In genomic region chr10:81432868-81433262, GRCm38 (mm10) we compare ENCODE assay signal across 8 mouse cellular contexts. TPM values are rescaled to one million over a fixed set of nuclear protein-coding genes. Genes with fewer than 3 reads are reported as not detected.
DNase-seq lines count a peak whose midpoint lies in the region; ATAC-seq lines count a peak whose summit lies in the region.

No protein-coding gene starts in this region.

- WGBS in embryonic facial prominence, embryonic 13.5 days = 5% methylated on average over 17 of the region's 17 CpGs
- 6% methylated on average over 17 of the region's 17 CpGs for WGBS in limb, embryonic 13.5 days
- WGBS in midbrain, embryonic 15.5 days = 3% methylated on average over 17 of the region's 17 CpGs

- H3K4me2 ChIP-seq in embryonic facial prominence, embryonic 13.5 days = peak overlapping the region; percentile 58
- H3K4me2 ChIP-seq in limb, embryonic 13.5 days (replicated peaks) = peak overlapping the region; percentile 61
- peak overlapping the region; percentile 55 for H3K4me2 ChIP-seq in midbrain, embryonic 15.5 days

- ATAC-seq in embryonic facial prominence, embryonic 13.5 days (ENCODE audit: insufficient number of reproducible peaks, insufficient read depth, low FRiP score, low TSS enrichment, low read depth) = peak; percentile 80
- ATAC-seq in limb, embryonic 13.5 days (ENCODE audit: low FRiP score, low read depth) = peak; percentile 78
- ATAC-seq in midbrain, embryonic 15.5 days (replicated peaks) = peak; percentile 89

- no peaks in the 10 kb centered on the region for H3K9me3 ChIP-seq in embryonic facial prominence, embryonic 13.5 days
- H3K9me3 ChIP-seq in limb, embryonic 13.5 days = no peaks in the 10 kb centered on the region
- H3K9me3 ChIP-seq in midbrain, embryonic 15.5 days = no peaks in the 10 kb centered on the region

- no peak overlapping the region for H3K27ac ChIP-seq in embryonic facial prominence, embryonic 13.5 days
- H3K27ac ChIP-seq in limb, embryonic 13.5 days = no peak overlapping the region
- peak overlapping the region; percentile 55; the same call in 1 of the 2 replicates for H3K27ac ChIP-seq in midbrain, embryonic 15.5 days

- DNase-seq in 3T3-L1 (ENCODE audit: low read depth, low spot score) = peak; percentile 83
- DNase-seq in adrenal gland, postnatal 4 days (ENCODE audit: low spot score in 2 of 2) = peak; percentile 68 to 84
- peak; percentile 96 for DNase-seq in heart, adult 8-10 months (ENCODE audit: low spot score)
- peak; percentile 96 to 98 for DNase-seq in kidney, adult 8-10 months
- DNase-seq in spleen, postnatal 10 days (ENCODE audit: low spot score in 2 of 2) = peak; percentile 75 to 92

- peak overlapping the region; percentile 51; the same call in 1 of the 2 replicates for H3K9ac ChIP-seq in embryonic facial prominence, embryonic 13.5 days
- H3K9ac ChIP-seq in limb, embryonic 13.5 days = 0 out of 2 replicates have a peak overlapping the region, but pooled peaks have one; percentile 5
- H3K9ac ChIP-seq in midbrain, embryonic 15.5 days = peak overlapping the region; percentile 27; the same call in 1 of the 2 replicates

- peaks cover 12% of the 10 kb centered on the region for H3K27me3 ChIP-seq in embryonic facial prominence, embryonic 13.5 days
- H3K27me3 ChIP-seq in limb, embryonic 13.5 days = peaks cover 24% of the 10 kb centered on the region
- no peaks in the 10 kb centered on the region for H3K27me3 ChIP-seq in midbrain, embryonic 15.5 days (replicated peaks)

- no peaks in the 10 kb centered on the region for H3K36me3 ChIP-seq in embryonic facial prominence, embryonic 13.5 days
- no peaks in the 10 kb centered on the region for H3K36me3 ChIP-seq in limb, embryonic 13.5 days
- H3K36me3 ChIP-seq in midbrain, embryonic 15.5 days (replicated peaks) = no peaks in the 10 kb centered on the region

- H3K4me1 ChIP-seq in embryonic facial prominence, embryonic 13.5 days = peaks cover 39% of the 10 kb centered on the region
- H3K4me1 ChIP-seq in limb, embryonic 13.5 days = peaks cover 26% of the 10 kb centered on the region
- H3K4me1 ChIP-seq in midbrain, embryonic 15.5 days = peaks cover 39% of the 10 kb centered on the region

- H3K4me3 ChIP-seq in embryonic facial prominence, embryonic 13.5 days = peak overlapping the region; percentile 27
- peak overlapping the region; percentile 32 for H3K4me3 ChIP-seq in limb, embryonic 13.5 days
- H3K4me3 ChIP-seq in midbrain, embryonic 15.5 days = peak overlapping the region; percentile 26

RNA-seq across cellular contexts. Expression of gene Nfic, which starts 22.6 kb away (rescaled TPM):
- total RNA-seq in adrenal gland, postnatal 4 days (2021) = 100 to 1,000 TPM; 120 to 129 TPM
- polyA plus RNA-seq in embryonic facial prominence, embryonic 13.5 days (2015; fragmentation: Nextera tagmentation; extraction: Ambion mirVana) = 87.0 and 96.1 TPM in 2 replicates
- 100 to 1,000 TPM; 100 to 132 (median 108) TPM for total RNA-seq in heart, adult 8-10 months (2022)
- polyA plus RNA-seq in limb, embryonic 13.5 days (2015; fragmentation: Nextera tagmentation; extraction: Ambion mirVana) = 77.2 and 82.8 TPM in 2 replicates
- polyA plus RNA-seq in midbrain, embryonic 15.5 days (2015; fragmentation: Nextera tagmentation; extraction: Ambion mirVana) = 18.1 and 22.8 TPM in 2 replicates

RNA-seq across cellular contexts. Expression of gene Smim24, which starts 40.0 kb away (rescaled TPM):
- 10 to 100 TPM in 1 of 2 experiments, 1 to 10 TPM in 1; 1.2 to 13.2 TPM for total RNA-seq in adrenal gland, postnatal 4 days (2021)
- 3.1 and 7.1 TPM in 2 replicates for polyA plus RNA-seq in embryonic facial prominence, embryonic 13.5 days (2015; fragmentation: Nextera tagmentation; extraction: Ambion mirVana)
- total RNA-seq in heart, adult 8-10 months (2022) = 1 to 10 TPM; 1.4 to 2.4 (median 1.9) TPM
- polyA plus RNA-seq in limb, embryonic 13.5 days (2015; fragmentation: Nextera tagmentation; extraction: Ambion mirVana) = 4.2 and 4.7 TPM in 2 replicates
- polyA plus RNA-seq in midbrain, embryonic 15.5 days (2015; fragmentation: Nextera tagmentation; extraction: Ambion mirVana) = 1.4 and 1.6 TPM in 2 replicates

RNA-seq across cellular contexts. Expression of gene Gm48552, which starts 44.1 kb away (rescaled TPM):
- 1 to 10 TPM; 2.6 to 4.1 TPM for total RNA-seq in adrenal gland, postnatal 4 days (2021)
- 1.2 and 1.5 TPM in 2 replicates for polyA plus RNA-seq in embryonic facial prominence, embryonic 13.5 days (2015; fragmentation: Nextera tagmentation; extraction: Ambion mirVana)
- under 1 TPM in 2 of 4 experiments, not detected in 2; 0.50 to 0.72 TPM for total RNA-seq in heart, adult 8-10 months (2022)
- 1.7 and 1.9 TPM in 2 replicates for polyA plus RNA-seq in limb, embryonic 13.5 days (2015; fragmentation: Nextera tagmentation; extraction: Ambion mirVana)
- 2.7 and 3.3 TPM in 2 replicates for polyA plus RNA-seq in midbrain, embryonic 15.5 days (2015; fragmentation: Nextera tagmentation; extraction: Ambion mirVana)

RNA-seq across cellular contexts. Expression of gene Gm48551, which starts 48.6 kb away (rescaled TPM):
- 1 to 10 TPM; 1.7 to 1.8 TPM for total RNA-seq in adrenal gland, postnatal 4 days (2021)
- 4.1 and 5.0 TPM in 2 replicates for polyA plus RNA-seq in embryonic facial prominence, embryonic 13.5 days (2015; fragmentation: Nextera tagmentation; extraction: Ambion mirVana)
- 1 to 10 TPM in 2 of 4 experiments, under 1 TPM in 2; 0.73 to 1.3 (median 1.0) TPM for total RNA-seq in heart, adult 8-10 months (2022)
- polyA plus RNA-seq in limb, embryonic 13.5 days (2015; fragmentation: Nextera tagmentation; extraction: Ambion mirVana) = 3.3 and 4.0 TPM in 2 replicates
- polyA plus RNA-seq in midbrain, embryonic 15.5 days (2015; fragmentation: Nextera tagmentation; extraction: Ambion mirVana) = 8.4 and 9.3 TPM in 2 replicates

RNA-seq across cellular contexts. Expression of gene Dohh, which starts 48.6 kb away (rescaled TPM):
- 10 to 100 TPM; 49.4 to 49.7 TPM for total RNA-seq in adrenal gland, postnatal 4 days (2021)
- polyA plus RNA-seq in embryonic facial prominence, embryonic 13.5 days (2015; fragmentation: Nextera tagmentation; extraction: Ambion mirVana) = 67.8 and 71.8 TPM in 2 replicates
- total RNA-seq in heart, adult 8-10 months (2022) = 10 to 100 TPM; 49.1 to 55.0 (median 53.8) TPM
- polyA plus RNA-seq in limb, embryonic 13.5 days (2015; fragmentation: Nextera tagmentation; extraction: Ambion mirVana) = 72.7 and 79.4 TPM in 2 replicates
- 90.4 and 92.6 TPM in 2 replicates for polyA plus RNA-seq in midbrain, embryonic 15.5 days (2015; fragmentation: Nextera tagmentation; extraction: Ambion mirVana)
